Mouse (Mus musculus) G1E (cell line): ENCODE data around the gene AC134908.4.

Experiments
- CTCF ChIP-seq: IDR thresholded peaks from 2 replicates; pipeline ENCODE4 v1.5.1; 2012; ENCODE audit warnings: low read depth, low read length, inconsistent platforms, mixed read lengths
- GATA1 ChIP-seq: IDR thresholded peaks from 2 replicates; pipeline ENCODE4 v1.6.1; 2012; ENCODE audit warnings: borderline replicate concordance, low read length, inconsistent platforms, mixed read lengths

DNA sequence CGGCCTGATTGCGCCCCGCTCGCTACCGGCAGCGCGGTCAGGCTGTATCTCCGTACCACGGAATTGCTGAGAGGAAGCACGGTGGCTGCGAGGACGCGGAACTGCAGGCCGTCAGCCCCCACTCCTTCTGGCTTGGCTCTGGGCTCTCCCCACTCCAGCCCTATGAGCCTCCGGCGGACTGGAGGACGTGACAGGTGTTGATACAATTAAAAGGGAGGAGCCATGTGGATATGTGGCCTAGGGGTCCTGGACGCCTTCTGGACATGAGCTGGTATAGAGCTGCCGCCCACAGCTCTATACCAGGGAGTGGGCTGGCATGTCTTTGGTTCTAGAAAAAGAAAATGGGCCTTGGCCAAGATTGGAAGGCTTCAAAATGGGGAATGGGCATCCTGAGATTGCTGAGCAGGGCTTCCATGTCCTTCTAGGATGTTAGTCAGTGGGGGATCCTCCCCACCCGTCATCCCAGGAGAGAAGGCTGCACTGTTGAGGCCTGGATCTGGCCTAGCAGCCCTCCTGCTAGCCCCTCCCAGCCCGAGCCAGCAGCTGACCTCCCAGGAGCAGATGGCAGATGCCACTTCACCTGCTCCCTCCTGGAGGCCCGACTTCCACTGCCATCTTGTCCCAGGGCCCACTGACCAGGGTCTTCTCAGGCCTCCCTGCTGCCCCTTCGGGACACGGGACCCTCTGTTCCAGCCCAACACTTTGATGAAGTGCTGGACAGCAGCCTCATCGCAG is 14.3 kb upstream of the AC134908.4 start:
- TF ChIP-seq CTCF (no peak), GATA1 (no peak)
